Mouse (Mus musculus) adrenal gland, postnatal 36 days (tissue): Measurements from ENCODE around the gene Cep97. TPM values are rescaled to one million over a fixed set of nuclear protein-coding genes. Genes with fewer than 3 reads are reported as not detected.
"Not testable (repeated sequence)": the region's sequence is repeated elsewhere in the genome, so short reads cannot be mapped to it uniquely, and the experiment has no call there.

ENCODE experiments used
- DNase-seq, 2 experiments: peaks; one replicate each; pipeline ENCODE4 v3.0.0; 2021; ENCODE audit warnings: mixed read lengths in 1 of 2
- total RNA-seq, 2 experiments: library from RNA; stranded (reverse); gene quantifications; 2 replicates each; pipeline ENCODE4 v1.2.3; 2021

Cep97 gene
- total RNA-seq, 2 experiments from 2014 or later = 8.1 to 8.8 TPM

DNA sequence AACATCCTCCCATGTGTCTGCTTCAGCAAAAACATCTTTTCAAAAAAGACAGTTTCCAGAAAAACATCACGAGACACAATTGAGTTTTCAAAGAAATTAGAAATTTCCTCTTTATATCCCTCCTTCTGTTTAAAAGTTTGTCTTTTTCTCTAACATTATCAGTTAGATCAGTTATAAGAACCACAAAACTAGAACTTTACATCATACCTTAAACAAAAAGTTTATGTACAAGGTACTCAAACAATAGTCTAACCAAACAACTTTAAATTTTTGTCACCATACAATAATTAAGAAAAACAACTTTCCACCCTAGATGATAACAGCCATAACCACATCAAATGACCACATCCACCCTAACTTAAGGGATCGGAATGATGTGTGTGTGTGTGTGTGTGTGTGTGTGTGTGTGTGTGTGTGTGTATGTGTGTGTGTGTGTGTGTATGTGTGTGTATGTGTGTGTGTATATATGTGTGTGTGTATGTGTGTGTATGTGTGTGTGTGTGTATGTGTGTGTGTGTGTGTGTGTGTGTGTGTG lies 13.3 kb upstream of the Cep97 start:
- DNase-seq = not testable (repeated sequence)

DNA sequence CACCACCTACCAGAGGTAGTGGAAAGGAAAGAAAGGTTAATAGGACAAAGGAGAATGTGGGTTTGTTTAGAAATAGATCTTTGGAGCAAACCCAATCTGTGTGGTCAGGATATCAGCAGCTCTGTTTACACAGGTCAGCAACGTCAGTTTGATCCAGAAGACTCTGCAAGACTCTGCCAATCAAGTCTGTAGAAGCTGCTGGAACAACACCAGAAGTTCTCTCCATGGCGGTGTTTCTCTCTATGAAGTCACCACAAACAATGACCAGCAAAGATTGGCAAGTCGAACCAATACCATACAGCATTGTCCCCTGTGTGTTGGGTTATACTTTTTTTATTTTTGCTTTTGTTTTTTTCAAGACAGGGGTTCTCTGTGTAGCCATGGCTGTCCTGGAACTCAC lies 12.6 kb upstream of the Cep97 start:
- DNase-seq = no peak

DNA sequence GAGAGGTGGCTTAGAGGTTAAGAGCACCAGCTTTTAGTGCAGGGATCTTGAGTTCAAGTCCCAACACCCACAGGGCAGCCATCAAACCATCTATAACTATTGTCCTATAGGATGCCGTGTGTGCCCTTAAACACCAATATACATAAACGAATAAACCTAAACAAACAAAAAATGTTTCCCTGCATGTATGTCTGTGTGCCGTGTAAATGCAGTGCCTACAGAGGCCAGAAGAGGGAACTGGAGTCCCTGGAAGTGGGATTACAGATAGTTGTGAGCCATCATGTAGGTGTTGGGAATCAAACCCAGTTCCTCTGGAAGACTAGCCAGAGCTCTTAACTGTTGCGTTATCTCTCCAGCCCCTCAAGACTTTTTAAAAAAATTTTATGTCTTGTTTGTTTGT lies 6.1 kb upstream of the Cep97 start:
- DNase-seq = no peak

DNA sequence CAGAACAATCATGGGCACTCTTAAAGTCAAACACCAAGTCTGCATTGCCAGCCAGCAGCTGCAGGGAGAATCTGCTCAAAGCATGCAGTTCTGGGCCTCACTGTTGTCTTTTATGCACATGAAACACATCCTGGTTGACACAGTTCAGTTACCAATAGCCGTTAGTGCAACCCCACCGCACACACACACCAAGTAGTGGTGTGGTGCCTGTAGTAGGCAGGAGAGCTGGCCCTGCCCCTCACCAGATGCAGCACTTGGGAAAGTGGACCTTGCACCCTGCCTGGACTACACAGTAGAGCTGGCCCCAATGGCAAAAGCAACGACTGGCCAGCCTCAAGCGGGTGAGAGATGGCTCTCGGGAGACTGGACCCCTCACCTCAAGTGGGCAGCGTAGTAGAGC lies 5.0 kb upstream of the Cep97 start:
- no peak for DNase-seq

DNA sequence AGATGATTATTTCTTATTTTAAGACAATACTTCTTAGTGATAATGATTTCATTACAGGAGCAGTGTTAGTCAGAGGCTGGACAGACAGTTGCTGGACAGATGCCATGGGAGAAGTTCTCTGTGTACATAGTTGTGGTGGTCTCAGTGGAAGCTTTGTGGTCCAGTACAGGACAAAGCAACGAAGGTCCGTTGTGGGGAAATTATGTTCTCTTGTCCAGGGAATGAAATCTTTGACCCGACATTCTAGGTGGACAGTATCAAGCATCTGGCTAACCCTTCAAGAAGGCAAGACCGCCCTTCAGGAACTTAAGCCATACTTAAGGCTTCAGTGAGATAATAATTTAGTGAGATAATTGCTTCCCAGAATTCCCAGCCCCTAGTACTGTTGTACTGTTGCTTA lies 4.1 kb upstream of the Cep97 start:
- DNase-seq = no peak

DNA sequence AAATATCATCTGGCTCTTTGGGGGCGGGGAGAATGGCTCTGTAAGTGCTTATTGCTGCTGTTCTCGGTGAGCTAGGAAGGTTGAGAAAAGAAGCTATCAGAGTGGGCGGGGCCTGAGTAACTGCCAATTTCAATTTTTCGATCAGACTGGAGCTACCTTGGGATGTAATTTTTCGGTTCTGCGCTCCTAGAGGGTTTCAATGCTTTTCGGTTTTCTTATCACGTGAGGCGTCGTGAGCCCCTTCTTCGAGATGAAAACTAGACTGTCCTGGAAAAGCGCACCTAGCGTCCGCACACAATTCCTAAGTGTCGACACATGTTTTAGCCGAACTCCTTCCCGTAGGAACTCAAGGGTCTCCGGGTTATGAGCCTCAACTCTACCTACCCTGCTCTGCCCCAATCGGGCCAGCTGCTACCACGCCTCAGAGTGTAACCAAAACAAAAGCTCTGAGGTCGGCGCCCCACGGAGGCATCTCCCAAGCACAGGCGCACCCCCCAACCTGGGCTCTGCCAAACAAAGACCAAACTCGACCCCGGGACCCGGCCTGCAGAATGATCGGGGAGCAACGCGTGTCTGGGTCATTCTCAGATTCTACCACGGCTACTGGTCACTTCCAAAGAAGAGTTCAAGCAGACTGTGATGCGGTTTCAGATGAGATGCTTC lies 843 bp downstream of the Cep97 start:
- DNase-seq = peak; percentile 21 to 41

DNA sequence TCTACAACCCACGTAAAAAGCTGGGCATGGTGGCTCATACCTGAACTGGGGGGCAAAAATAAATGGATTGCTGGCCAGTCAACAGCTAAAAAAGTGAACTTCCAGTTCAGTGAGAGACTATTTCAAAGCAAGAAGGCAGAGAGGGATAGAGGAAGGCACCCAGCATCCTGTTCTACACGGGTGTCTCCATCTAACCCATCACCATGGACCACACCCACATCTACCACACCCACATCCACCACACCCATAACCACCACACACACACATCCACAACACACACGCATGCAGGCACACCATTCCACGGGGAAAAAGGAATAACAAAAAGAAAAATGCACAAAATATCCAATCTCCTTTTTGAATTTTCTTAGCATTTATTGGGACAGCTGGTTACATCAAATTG lies 10.6 kb downstream of the Cep97 start:
- DNase-seq = no peak

DNA sequence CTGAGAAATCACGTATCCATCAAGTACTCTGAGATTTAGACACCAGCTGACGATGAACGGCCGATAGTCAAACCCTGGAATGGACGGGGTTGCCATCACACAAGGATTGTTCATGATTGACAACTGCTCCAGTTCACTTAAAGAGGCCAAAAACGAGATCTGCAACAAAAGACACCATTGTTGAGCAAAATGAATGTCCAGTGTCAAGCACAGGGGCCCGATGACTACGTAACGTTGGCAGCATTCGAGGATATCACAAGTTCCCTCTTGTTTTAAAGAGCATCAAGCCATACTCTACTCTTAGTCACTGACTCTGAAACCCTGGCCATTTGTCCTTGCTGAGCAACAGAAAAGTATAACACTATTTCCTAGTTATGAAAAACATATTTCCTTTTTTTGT lies 12.6 kb downstream of the Cep97 start:
- DNase-seq = no peak

DNA sequence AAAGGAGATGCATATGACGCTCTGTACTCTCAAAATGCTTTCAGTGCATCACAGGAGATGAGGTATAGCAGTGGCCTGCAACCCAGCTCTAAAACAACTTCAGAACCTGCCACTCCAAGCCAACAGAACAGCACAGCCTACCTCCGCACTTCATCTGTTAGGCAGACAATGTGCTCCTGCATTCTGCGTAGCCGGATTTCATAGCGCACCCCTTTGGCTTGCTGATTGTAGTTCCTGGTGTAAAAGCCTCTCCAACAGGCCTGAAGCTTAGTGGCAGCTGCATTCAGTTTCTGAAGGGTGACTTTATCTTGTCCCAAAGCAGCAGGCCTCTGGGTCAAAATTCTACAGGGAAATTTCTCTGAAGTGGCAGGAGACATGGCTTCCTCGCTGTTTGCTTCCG lies 19.9 kb downstream of the Cep97 start:
- no peak for DNase-seq

DNA sequence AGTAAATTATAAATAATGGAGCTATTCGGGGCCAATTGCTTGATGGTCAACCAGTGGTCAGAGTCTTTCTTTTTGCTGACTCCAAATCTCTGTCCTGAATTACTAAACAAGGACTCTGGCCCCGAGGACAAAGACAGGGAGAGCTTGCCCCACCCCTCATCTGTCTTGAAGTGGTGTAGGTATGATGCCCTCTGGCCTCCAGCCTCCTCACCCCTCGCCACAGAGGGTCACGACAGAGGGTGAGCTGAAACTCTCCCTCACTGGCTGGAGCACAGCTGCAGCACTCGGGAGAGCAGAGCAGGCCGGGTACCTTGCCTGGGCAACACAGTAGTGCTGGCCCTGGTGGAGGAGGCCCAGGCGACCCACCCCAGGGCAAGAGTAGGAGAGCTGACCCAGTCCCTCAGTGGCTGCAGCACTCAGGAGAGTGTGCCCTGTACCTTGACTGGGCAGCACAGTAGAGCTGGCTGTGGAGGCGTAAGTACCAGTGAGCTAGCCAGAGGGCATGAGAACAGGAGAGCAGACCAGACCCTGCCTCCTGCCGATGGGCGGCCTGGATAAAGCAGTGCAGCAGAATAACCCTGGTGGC lies 24.4 kb downstream of the Cep97 start:
- no peak for DNase-seq

DNA sequence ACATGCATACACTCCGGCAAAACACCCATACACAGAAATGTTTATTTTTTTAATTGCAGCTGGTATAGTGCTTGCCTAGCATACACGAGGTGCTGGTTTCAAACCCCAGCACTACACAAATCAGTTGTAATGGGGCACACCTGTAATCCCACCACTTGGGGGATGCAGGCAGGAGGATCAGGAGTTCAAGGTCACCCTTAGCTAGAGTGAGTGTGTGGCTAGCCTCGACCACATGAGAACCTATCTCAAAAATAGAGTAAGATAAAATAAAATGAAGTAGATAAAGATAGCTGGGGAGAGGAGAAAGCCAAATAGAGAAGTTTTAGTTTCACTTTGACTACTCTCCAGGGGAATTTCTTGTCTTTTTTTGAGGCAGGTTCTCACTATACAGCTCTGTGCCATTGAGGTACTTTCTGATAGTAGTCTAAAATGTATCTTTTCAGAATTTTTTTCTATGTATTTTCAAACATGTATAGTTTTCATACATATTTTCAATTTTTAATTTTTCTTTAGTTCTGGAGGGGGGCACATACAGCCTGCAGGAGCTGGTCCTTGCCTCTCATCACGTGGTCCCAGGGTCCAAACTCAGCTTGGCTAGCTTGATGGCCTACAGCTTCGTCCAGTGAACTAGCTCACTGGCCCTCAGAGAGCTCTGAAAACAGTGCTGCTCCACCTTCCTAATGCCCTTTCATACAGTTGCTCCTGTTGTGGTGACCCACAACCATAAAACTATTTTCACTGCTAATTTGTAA lies 27.6 kb downstream of the Cep97 start:
- no peak for DNase-seq

DNA sequence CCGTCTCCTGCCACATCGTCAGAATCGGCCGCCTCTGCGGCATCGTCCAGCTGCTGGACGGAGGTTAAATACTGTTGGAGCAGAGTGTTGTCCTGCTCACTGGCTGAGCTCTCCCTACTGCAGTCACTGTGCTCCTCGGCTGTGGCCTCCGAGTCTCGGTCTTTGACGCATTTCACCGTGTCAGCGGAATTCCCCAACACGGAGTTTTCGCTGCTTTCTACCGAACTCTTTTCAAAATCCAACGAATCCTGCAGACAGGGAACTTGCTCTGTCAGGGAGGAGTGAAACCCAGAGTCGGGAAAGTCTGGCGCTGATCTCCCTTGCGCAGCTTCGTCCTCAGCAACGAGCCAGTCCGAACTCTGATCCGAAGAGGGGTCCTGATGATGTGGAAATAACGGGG lies 29.3 kb downstream of the Cep97 start:
- DNase-seq = no peak

DNA sequence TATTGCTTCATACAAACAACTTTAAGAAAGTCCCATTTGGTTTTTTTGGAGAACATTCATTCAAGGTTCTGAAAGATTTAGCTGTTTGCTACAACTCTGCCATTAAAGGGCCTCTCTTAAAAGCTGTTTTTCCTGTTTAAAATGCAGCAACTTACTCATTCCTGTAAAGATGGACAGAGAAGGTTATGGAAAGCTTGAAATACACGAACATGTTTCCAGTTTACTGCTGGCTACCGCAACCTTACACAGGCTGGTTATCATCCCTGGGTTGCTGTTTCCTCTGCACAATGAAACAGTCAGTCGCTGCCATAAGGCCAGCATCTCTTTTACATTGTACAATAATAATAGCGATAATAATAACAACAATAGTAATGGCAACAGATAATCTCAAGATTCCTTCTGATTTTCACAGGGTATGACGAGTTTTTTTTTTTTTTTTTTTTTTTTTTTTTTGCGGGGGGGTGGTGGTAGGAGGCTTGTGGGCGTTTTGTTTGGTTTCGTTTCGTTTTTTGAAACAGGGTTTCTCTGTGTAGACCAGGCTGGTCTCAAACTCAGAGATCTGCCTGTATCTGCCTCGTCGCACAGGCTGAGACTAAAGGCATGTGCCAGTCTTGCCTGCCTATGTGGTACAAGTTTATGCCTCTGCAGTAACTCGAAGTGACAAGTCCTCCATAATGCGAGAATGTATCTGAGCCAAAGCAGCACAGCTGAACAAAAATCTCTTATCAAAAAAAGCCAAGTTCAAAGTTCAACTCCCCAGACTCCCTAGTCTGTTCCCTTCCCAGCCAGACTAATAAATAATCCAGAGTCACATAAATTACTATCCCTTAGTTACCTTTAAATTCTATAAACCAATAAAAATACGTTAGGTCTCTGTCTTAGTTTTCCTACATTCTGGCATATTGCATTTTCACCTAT lies 32.6 kb downstream of the Cep97 start:
- DNase-seq = no peak

DNA sequence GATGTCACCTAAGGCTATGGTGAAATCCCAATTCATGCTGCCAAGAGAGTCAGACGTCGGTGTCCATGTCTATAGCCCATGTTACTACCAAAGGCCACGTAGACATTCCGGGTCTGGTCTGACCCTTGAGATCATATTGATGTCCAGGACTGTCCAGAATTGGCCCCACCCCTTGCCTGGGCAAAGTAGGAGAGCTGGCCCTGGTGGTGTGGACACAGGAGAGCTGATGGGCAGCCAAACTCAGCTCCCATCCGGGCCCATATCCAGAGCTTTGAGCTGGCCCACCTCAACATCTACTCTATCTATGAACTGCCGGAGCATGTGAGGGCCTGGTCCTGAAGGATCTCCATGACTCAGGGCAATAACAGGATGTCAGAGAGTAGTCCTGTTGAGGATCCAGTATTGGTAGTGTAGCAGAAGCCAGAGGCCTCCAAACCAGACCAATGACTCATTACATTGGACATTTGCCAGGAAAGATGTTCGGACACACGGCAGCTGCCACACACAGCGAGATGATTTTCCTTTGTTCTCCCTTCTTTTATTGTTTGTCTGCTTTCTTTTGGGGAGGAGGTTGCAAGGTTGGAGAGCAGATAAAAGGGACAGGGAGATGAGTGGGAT lies 36.2 kb downstream of the Cep97 start:
- peak; percentile 5 to 24 for DNase-seq

DNA sequence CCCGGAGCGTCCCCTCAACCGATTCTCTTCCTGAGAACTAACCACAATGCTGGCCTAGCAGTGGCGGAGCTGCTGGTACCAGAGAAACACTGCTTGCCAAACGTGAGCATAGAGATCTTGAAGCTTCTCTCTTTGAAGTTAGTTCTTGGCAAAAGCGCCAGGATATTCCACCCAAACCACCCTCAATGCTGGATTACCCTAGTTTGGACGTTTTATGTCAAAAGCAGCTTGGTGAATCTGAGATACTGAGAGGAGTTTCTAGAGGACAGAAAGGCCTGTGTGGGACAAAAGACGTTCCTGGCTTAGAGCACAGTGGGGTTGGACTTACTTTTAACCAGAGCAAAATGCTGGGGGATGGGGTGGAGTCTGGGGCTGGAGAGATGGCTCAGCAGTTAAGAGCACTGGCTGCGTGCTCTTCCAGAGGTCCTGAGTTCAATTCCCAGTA lies 39.0 kb downstream of the Cep97 start:
- no peak for DNase-seq

DNA sequence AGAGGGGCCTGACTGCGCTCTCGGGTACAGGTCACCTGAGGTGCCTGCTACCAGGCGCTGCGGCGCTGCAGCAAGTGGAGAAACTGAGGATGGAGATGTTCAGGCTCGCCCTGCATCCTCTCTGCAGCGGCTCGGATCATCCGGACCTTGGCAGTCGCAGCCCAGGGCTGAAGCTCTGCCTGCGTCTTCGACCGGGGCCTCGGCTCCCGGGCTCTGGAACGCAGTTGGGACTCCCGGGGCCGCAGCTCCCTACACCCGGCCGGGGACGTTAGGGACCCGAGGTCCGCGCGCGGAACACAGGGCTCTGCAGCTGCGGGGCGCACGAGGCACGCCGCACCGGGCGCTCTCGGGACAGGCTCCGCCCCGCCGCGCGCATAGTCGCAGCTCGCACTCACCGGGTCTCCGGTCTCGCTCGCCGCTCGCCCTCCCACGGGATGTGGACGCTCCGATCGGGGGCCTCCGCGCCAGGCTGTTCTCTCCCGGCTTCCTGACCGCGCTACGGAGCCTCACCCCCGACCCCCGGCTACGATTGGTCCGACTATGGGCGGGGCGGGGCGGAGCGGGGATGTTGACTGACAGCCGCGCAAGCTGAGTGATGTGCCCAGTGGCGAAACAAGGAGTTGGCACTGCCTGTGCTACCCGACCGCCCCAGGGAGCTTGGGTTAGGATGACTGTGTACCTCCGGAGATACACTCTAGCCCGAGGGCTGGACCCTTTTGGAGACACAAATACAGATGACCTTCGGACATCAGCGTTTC lies 39.6 kb downstream of the Cep97 start, which contains the start of gene Nxpe3:
Gene Nxpe3, minus strand, starts transcription at position 393 of the 758 bp plus-strand sequence.
- DNase-seq = peak; percentile 86 to 89

DNA sequence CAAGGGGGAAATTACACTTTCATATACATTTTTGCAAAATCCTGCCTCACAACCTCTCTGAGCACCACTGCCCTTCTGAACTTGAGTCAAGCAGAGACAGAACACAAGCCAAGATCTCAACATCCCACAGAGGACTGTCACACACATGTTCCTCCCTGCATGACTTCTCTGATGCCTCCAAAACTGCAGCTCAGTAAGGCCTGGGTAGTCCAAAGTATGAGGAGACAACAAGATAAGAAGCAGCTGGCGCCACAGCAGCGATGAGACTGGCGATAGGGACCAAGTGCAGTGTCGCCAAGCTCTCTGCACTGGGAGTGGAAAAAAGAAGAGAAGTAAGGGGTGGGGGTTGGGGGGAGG lies 40.1 kb downstream of the Cep97 start:
- DNase-seq = no peak

DNA sequence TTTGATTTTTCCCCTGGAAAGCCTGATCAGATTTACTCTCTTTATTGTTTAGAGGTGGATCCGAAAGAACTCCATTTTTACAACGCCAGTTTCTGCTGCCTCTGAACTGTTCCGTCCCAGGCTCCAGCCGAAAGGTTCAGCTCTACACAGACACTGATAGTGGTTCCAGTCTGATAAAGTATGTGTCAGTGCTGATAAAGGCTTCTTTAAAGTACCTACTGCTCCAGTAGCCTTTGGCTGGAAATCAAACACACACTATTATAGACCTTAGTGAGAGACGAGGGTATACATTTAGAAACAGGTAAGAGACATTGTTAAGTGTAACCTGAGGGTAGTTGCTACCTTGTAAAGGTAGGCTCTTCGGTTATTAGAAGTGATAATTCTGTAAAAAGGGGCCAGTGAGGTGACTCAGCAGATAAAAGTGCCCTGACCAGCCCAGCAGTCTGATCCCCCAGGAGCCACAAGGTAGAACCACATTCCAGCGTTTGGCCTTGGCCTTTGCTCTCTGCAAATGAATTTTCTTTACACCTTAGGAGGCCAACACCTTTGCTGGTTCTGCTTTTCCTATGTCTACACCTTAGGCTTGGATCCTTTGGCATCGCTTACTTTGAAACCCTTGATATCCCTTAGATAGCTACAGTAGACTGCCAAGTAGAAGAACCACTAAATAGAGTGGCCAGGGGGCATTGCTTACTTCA lies 41.1 kb downstream of the Cep97 start:
- DNase-seq = no peak

DNA sequence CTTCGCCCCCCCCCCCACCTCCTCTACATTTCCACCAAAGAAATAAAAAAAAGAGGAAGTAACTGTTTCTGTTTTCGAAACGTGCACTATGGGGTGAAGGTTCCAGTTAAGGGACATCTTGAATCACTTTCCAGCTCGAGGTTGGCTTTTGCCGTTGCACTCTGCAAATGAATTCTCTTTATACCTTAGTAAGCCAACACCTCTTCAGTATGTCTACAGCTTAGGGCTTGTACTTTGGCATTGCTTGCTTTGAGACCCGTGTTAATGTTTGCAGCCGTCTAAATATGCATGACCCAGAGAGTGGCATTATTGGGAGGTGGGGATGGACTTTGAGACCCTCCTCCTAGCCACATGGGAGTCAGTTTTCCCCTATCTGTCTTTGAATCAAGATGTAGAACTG lies 42.2 kb downstream of the Cep97 start:
- no peak for DNase-seq

DNA sequence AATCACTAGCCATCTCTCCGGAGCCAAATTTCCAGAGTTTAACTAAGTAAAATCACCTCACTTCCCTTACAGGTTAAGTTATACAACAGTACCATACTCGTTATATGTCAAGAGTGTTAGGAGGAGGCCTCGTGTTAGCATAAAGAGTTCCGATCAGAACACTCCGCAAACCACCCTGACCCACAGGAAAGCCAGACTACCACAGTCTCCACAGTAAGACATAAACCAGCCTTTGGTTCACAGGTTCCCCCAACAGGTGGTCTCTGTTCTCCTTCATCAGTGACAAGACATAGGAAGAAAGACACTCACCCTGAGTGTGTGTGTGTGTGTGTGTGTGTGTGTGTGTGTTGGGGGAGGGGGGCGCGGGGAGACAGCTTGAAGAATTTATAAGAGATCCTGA lies 43.3 kb downstream of the Cep97 start:
- no peak for DNase-seq
